ENCODE assay signal across 22 mouse cellular contexts in genomic region chr12:12716691-12717090, GRCm38 (mm10).
DNase-seq lines count a peak whose midpoint lies in the region; ATAC-seq and TF ChIP-seq lines count a peak whose summit lies in the region.
"Had no signal": no experiment of that assay in that cellular context is flagged by ENCODE, and none has a peak within 500 bp of the region (broad histone marks: within the 10 kb centered on the region; RNA-seq: fewer than 3 reads in every experiment).

No protein-coding gene starts in this region.

- ATAC-seq in forebrain, embryonic 14.5 days = no peak; the same call in 1 of the 2 replicates
- ATAC-seq: midbrain, embryonic 15.5 days had no signal

- H3K4me3 ChIP-seq in embryonic facial prominence, embryonic 10.5 days = no peak overlapping the region
- H3K4me3 ChIP-seq in forebrain, embryonic 14.5 days (ENCODE audit: low read depth, low read length) = no peak overlapping the region
- no peak overlapping the region for H3K4me3 ChIP-seq in gastrocnemius, adult 2 months
- H3K4me3 ChIP-seq: erythroblast, embryonic 14.5 days; heart, embryonic 15.5 days; limb, embryonic 10.5 days; midbrain, embryonic 15.5 days; myocyte had no signal

- WGBS in embryonic facial prominence, embryonic 10.5 days = 91% methylated on average over 9 of the region's 9 CpGs
- WGBS in forebrain, embryonic 14.5 days = 87% methylated on average over 9 of the region's 9 CpGs

- H3K9ac ChIP-seq in forebrain, embryonic 14.5 days (ENCODE audit: low read length) = no peak overlapping the region
- H3K9ac ChIP-seq: heart, embryonic 15.5 days; midbrain, embryonic 15.5 days had no signal

- H3K36me3 ChIP-seq in embryonic facial prominence, embryonic 10.5 days (replicated peaks) = no peaks in the 10 kb centered on the region
- no peaks in the 10 kb centered on the region for H3K36me3 ChIP-seq in forebrain, embryonic 14.5 days (ENCODE audit: control insufficient read depth, insufficient read depth, low read length)
- H3K36me3 ChIP-seq: heart, embryonic 15.5 days; limb, embryonic 10.5 days; midbrain, embryonic 15.5 days had no signal

- H3K4me1 ChIP-seq in embryonic facial prominence, embryonic 10.5 days = peaks cover 15% of the 10 kb centered on the region
- no peaks in the 10 kb centered on the region for H3K4me1 ChIP-seq in forebrain, embryonic 14.5 days (ENCODE audit: control insufficient read depth, insufficient read depth, low read length)
- H3K4me1 ChIP-seq: heart, embryonic 15.5 days; midbrain, embryonic 15.5 days had no signal

- no peaks in the 10 kb centered on the region; the same call in 1 of the 2 replicates for H3K27me3 ChIP-seq in embryonic facial prominence, embryonic 10.5 days (replicated peaks; ENCODE audit: low read depth, poor library complexity, severe bottlenecking)
- H3K27me3 ChIP-seq in forebrain, embryonic 14.5 days (replicated peaks; ENCODE audit: control insufficient read depth, insufficient read depth, low read length) = no peaks in the 10 kb centered on the region
- H3K27me3 ChIP-seq: heart, embryonic 15.5 days; midbrain, embryonic 15.5 days had no signal

- DNase-seq in layer of hippocampus, adult 18-20 months (ENCODE audit: low spot score in 2 of 2) = peak; percentile 21 to 66
- no peak for DNase-seq in layer of hippocampus, postnatal 25 days (ENCODE audit: extremely low spot score in 1 of 2, low spot score in 1 of 2)
- DNase-seq in embryonic facial prominence, embryonic 10.5 days (ENCODE audit: low spot score) = no peak
- DNase-seq in forebrain, embryonic 14.5 days (ENCODE audit: low spot score) = peak; percentile 49
- peak; percentile 56 to 66 for DNase-seq in layer of hippocampus, postnatal 14 days (ENCODE audit: low spot score in 2 of 2)
- DNase-seq in gastrocnemius, adult 2 months = no peak
- no peak for DNase-seq in thymus, postnatal 25 days
- DNase-seq: adrenal gland, adult 8-10 months; cerebellum, adult 11-12 months; gastrocnemius, postnatal 36 days; heart, postnatal 4 days; kidney, adult 18-20 months; kidney, postnatal 10 days; lung, adult 18-20 months; lung, postnatal 14 days; right cerebral cortex, postnatal 4 days had no signal

- H3K4me2 ChIP-seq in forebrain, embryonic 14.5 days (ENCODE audit: low read length) = no peak overlapping the region
- H3K4me2 ChIP-seq: heart, embryonic 15.5 days; midbrain, embryonic 15.5 days had no signal

- TF ChIP-seq CTCF in gastrocnemius, adult 2 months (IDR thresholded peaks at IDR 0.05) = no peak

- intact Hi-C loops in gastrocnemius, adult 2 months (cut with DNase I) = no loop called here

- H3K27ac ChIP-seq in embryonic facial prominence, embryonic 10.5 days (replicated peaks) = peak overlapping the region; percentile 63; the same call in 1 of the 2 replicates
- no peak overlapping the region; the same call in 1 of the 2 replicates for H3K27ac ChIP-seq in forebrain, embryonic 14.5 days (ENCODE audit: low read depth, low read length)
- H3K27ac ChIP-seq in gastrocnemius, adult 2 months = no peak overlapping the region
- H3K27ac ChIP-seq: heart, embryonic 15.5 days; midbrain, embryonic 15.5 days; stomach, postnatal 0 days had no signal

- H3K9me3 ChIP-seq in embryonic facial prominence, embryonic 10.5 days = no peaks in the 10 kb centered on the region
- H3K9me3 ChIP-seq in forebrain, embryonic 14.5 days (replicated peaks; ENCODE audit: control insufficient read depth, low read length) = no peaks in the 10 kb centered on the region
- H3K9me3 ChIP-seq: heart, embryonic 15.5 days; limb, embryonic 10.5 days; midbrain, embryonic 15.5 days had no signal

Comparison
In these comparisons a context has a peak if more than half of its experiments do, and no peak if none do; other contexts are left out.
1. DNase-seq: peak in layer of hippocampus, adult 18-20 months (2 of 2), forebrain, embryonic 14.5 days (single experiment) and layer of hippocampus, postnatal 14 days (2 of 2); none in layer of hippocampus, postnatal 25 days (0 of 2), embryonic facial prominence, embryonic 10.5 days (single experiment), gastrocnemius, adult 2 months (single experiment) and thymus, postnatal 25 days (single experiment).